Mouse (Mus musculus) left cerebral cortex, adult 18-20 months (tissue): ENCODE data around the gene Pttg1ip. TPM values are rescaled to one million over a fixed set of nuclear protein-coding genes. Genes with fewer than 3 reads are reported as not detected.
A peak's percentile ranks its signal among the peaks of the same experiment; 100 is the strongest.

Source experiments
- DNase-seq, 2 experiments: peaks; one replicate each; pipeline ENCODE4 v3.0.0; 2021 to 2022; ENCODE audit warnings: low spot score in 2 of 2, mixed read lengths in 1 of 2
- microRNA-seq, 2 experiments: library from miRNA; unstranded; fragments of <30 nt; microRNA quantifications; one replicate each; pipeline ENCODE4 v1.2.0; 2021
- total RNA-seq, 2 experiments: library from RNA; stranded (reverse); gene quantifications; 2 replicates each; pipeline ENCODE4 v1.2.3; 2021

Pttg1ip gene
- total RNA-seq, 2 experiments from 2014 or later, result 67.0 to 72.0 TPM

DNA sequence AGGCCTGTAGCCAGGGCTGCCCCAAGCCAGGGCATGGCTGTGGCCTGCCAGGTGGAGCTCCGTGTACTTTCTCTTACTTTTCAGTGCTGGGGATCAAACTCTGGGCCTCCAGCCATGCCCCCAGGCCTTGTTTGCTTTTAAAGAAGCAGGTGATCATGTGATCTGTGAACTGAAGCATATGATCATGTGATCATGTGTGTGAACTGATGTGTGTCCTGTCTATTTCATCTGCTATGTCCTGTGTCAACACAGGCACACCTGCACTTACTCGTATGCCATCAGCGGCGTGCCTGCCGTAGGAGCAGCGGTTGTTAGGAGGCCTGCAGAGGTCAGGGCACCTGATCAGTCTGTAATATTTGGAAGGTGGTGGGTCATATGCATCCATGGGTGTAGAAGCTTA is 52.5 kb downstream of the Pttg1ip start:
- no peak for DNase-seq

DNA sequence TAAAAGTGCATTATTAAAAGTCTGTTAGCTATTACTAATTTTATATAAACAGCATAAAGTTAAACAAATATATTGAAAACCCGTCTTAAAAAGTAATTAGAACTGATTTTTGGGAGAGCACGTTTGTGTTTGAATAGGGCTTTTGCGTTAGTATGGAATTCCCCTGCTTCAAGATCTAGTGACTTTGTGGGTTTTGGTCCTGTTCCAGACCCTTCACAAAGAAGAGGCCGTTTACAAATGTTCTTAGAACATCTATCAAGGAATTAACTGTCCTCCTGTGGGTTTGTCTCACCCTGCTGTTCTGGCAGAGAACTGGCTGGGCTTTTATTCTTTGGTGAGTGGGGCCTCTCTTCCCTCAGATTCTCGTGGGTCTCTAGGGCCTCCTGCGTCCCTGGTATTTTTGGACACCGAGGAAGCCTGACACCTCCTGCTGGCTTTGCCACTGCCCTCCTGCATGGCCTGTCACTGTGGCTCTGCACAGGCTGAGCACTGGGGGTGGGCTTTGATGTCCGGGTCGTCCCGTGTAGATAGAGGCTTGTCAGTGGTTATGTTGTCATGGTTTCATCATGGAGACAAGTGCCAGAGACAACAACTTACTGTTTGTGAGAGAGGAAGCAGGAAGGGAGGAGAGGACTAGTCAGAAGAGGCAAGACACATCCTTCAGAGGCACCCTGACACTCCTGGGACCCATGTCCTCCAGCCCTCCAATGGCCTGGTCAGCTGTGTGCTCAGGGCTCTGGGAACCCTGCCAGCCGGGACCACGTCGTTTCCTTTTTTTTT is 53.1 kb downstream of the Pttg1ip start:
- no peak for DNase-seq

GRCm38 (mm10) chr10:77636234-77636922 is 54.9 kb downstream of the Pttg1ip start:
- DNase-seq, result peak in 1 of 2 experiments; percentile 37

- no peak for DNase-seq
Measured at GRCm38 (mm10) chr10:77638956-77639355, 57.4 kb downstream of the Pttg1ip start.

GRCm38 (mm10) chr10:77643160-77643559 is 61.6 kb downstream of the Pttg1ip start:
- DNase-seq, result no peak

DNA sequence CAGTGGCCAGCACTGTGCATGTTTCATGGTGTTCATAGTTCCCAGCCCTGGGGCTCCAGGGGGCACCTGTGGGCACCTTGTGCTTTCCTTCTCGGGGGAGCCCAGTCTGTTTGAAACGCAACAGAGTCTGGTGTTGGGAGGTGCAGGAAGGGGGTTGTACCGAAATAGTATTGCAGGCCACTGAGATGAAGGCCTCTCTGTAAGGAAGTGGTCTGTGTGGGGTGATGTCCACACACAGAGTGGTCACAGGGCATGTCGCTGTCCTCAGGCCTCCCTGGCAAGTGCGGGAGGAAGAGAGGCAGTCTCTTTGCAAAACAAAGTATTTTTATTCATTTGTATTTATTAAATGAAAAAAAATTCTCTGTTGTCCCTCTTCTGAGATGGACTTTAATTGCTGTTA is 64.1 kb downstream of the Pttg1ip start:
- no peak for DNase-seq

GRCm38 (mm10) chr10:77647461-77647860 is 65.9 kb downstream of the Pttg1ip start:
- DNase-seq, result no peak

DNA sequence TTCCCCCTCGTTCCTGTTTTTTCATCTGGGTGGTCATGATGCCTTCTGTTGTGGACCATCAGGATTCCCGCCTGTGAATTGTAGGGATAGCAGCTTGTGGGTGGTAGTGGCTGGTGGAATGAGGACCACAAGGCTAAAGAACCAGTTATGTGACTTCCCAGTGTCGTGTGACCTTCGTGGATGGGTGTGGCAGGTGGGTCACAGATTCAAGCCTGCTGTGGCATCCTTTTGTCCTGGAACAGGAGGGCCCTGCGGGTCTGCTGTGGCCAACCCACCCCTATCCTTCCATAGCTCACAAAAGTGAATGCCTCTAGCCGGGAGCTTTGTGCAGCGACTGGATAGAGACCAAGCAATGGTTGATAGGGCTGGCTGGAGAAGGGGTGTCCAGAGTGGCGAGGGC is 66.4 kb downstream of the Pttg1ip start:
- no peak for DNase-seq

Small RNA genes within 50 kb of the gene (microRNA-seq; reads per million reads assigned to microRNA genes)
- gene Mir1930, result 21.6 to 26.0 reads per million in 2 experiments

Other genes starting within 250 kb of the Pttg1ip start
- gene Adarb1, start 163.4 kb upstream of the Pttg1ip start, total RNA-seq, result 100 to 1,000 TPM; 121 to 144 TPM
- gene Fam207a, start 65.9 kb upstream of the Pttg1ip start, total RNA-seq, result 10 to 100 TPM; 34.7 to 35.8 TPM
- 1 to 10 TPM; 3.6 to 3.8 TPM for gene Itgb2, start 51.5 kb upstream of the Pttg1ip start, total RNA-seq
- 100 to 1,000 TPM; 165 to 172 TPM for gene Sumo3, start 24.4 kb downstream of the Pttg1ip start, total RNA-seq
- 10 to 100 TPM; 12.9 to 13.0 TPM for gene Gm49325, start 24.5 kb downstream of the Pttg1ip start, total RNA-seq
- gene Ube2g2, start 40.6 kb downstream of the Pttg1ip start, total RNA-seq, result 10 to 100 TPM; 46.1 to 53.8 TPM
- under 1 TPM; 0.14 to 0.19 TPM for gene Tspear, start 104.8 kb downstream of the Pttg1ip start, total RNA-seq
- not detected for gene Gm19402, start 109.0 kb downstream of the Pttg1ip start, total RNA-seq
- not detected for gene Gm9508, start 115.5 kb downstream of the Pttg1ip start, total RNA-seq
- not detected for gene Gm10272, start 124.9 kb downstream of the Pttg1ip start, total RNA-seq
- not detected for gene Gm10024, start 129.7 kb downstream of the Pttg1ip start, total RNA-seq
- gene Gm10142, start 134.1 kb downstream of the Pttg1ip start, total RNA-seq, result not detected
- gene Krtap12-1, start 138.9 kb downstream of the Pttg1ip start, total RNA-seq, result not detected
- not detected for gene Gm10100, start 144.8 kb downstream of the Pttg1ip start, total RNA-seq
- gene Gm18596, start 160.9 kb downstream of the Pttg1ip start, total RNA-seq, result not detected
- gene Gm9736, start 169.6 kb downstream of the Pttg1ip start, total RNA-seq, result not detected
- gene Gm3233, start 178.0 kb downstream of the Pttg1ip start, total RNA-seq, result not detected
- gene Gm3238, start 189.6 kb downstream of the Pttg1ip start, total RNA-seq, result not detected
- not detected for gene Gm7138, start 195.2 kb downstream of the Pttg1ip start, total RNA-seq
- gene Gm3250, start 200.8 kb downstream of the Pttg1ip start, total RNA-seq, result not detected
- gene Gm7137, start 206.5 kb downstream of the Pttg1ip start, total RNA-seq, result not detected
- gene Gm9639, start 213.4 kb downstream of the Pttg1ip start, total RNA-seq, result not detected
- not detected for gene Gm19668, start 217.4 kb downstream of the Pttg1ip start, total RNA-seq
- gene Gm9507, start 230.1 kb downstream of the Pttg1ip start, total RNA-seq, result not detected
- gene Gm2696, start 233.0 kb downstream of the Pttg1ip start, total RNA-seq, result not detected
- not detected for gene Krtap10-4, start 245.4 kb downstream of the Pttg1ip start, total RNA-seq